Mouse (Mus musculus): ENCODE data around the gene Lta. TPM values are rescaled to one million over a fixed set of nuclear protein-coding genes. Genes with fewer than 3 reads are reported as not detected.
"Not testable (repeated sequence)": the region's sequence is repeated elsewhere in the genome, so short reads cannot be mapped to it uniquely, and the experiment has no call there.

Gene Lta
- polyA plus RNA-seq, 1 experiment from 2014 or later, result not detected

DNA sequence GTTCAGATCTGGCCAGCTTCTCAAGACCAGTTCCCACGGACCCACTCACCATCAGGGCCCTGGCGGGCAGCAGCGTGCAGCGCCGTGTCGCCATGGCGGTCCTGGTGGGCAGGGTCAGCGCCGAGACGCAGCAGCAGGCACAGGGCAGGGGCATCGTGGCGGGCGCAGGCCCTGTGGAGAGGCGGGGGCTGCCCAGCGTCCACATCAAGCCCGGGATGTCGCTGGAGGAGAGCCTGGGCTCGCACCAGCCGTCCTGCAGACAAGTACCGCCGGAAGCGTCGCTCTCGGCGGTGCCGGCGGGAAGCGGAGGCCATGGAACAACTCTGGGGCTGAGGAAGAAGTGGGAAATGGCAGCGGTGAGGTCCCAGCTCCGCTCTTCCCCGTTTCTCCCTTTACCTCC is 29.8 kb upstream of the Lta start:
- Histone ChIP-seq H3K4me1 (replicated peaks; ENCODE audit: insufficient read depth, low read length) (peaks cover 20% of the 10 kb centered on the region), H3K27me3 (ENCODE audit: insufficient read depth, low read length) (no peaks in the 10 kb centered on the region), H3K9me3 (replicated peaks; ENCODE audit: low read length) (no peaks in the 10 kb centered on the region), H3K4me2 (ENCODE audit: low read length) (peak overlapping the region; percentile 78), H3K9ac (ENCODE audit: low read depth, low read length) (peak overlapping the region; percentile 85), H3K4me3 (replicated peaks; ENCODE audit: low read depth, low read length) (peak overlapping the region; percentile 56), H3K36me3 (ENCODE audit: insufficient read depth, low read length) (peaks cover 7% of the 10 kb centered on the region; the same call in 1 of the 2 replicates), H3K27ac (peak overlapping the region; percentile 94)
- 9% methylated on average over 31 of the region's 31 CpGs for WGBS
- no peak for TF ChIP-seq CTCF (IDR thresholded peaks at IDR 0.05; ENCODE audit: low read depth)
- ATAC-seq (replicated peaks; ENCODE audit: low FRiP score, low read depth) (peak; percentile 8; the same call in 1 of the 2 replicates), DNase-seq (ENCODE audit: low spot score) (peak; percentile 65)

DNA sequence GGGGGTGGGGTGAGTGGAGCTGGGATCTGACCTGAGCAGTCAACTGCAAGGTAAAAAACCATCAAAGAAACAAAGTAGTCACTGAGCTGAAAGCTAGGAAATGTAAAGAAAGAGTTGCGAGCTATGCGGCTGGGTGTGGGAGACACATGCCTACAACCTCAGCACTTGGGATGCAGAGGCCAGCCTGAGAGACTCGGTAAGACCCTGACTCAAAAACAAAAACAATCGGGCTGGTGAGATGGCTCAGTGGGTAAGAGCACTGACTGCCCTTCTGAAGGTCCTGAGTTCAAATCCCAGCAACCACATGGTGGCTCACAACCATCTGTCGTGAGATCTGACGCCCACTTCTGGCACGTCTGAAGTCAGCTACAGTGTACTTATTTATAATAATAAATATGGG is 28.9 kb upstream of the Lta start:
- not testable (repeated sequence) for H3K4me3 ChIP-seq (replicated peaks; ENCODE audit: low read depth, low read length); DNase-seq (ENCODE audit: low spot score); H3K9ac ChIP-seq (ENCODE audit: low read depth, low read length); H3K9me3 ChIP-seq (replicated peaks; ENCODE audit: low read length); ATAC-seq (replicated peaks; ENCODE audit: low FRiP score, low read depth); H3K27me3 ChIP-seq (ENCODE audit: insufficient read depth, low read length)
- H3K36me3 ChIP-seq (ENCODE audit: insufficient read depth, low read length), result peaks cover 15% of the 10 kb centered on the region
- peaks cover 20% of the 10 kb centered on the region for H3K4me1 ChIP-seq (replicated peaks; ENCODE audit: insufficient read depth, low read length)
- peak overlapping the region; percentile 83; the same call in 1 of the 2 replicates for H3K27ac ChIP-seq
- WGBS, result 70% methylated on average over 7 of the region's 7 CpGs
- peak overlapping the region; percentile 78 for H3K4me2 ChIP-seq (ENCODE audit: low read length)

- 50% methylated on average over 18 of the region's 18 CpGs for WGBS
- H3K36me3 ChIP-seq (ENCODE audit: insufficient read depth, low read length), result peaks cover 21% of the 10 kb centered on the region
- peak within 1 kb of the TSS; percentile 78 for H3K4me2 ChIP-seq (ENCODE audit: low read length)
- DNase-seq (ENCODE audit: low spot score) (peak; percentile 62), ATAC-seq (replicated peaks; ENCODE audit: low FRiP score, low read depth) (no peak)
- H3K9ac ChIP-seq (ENCODE audit: low read depth, low read length), result 0 out of 2 replicates have a peak within 1 kb of the TSS, but pooled peaks have one; percentile 85
- peak within 1 kb of the TSS; percentile 56; the same call in 1 of the 2 replicates for H3K4me3 ChIP-seq (replicated peaks; ENCODE audit: low read depth, low read length)
- TF ChIP-seq CTCF (IDR thresholded peaks at IDR 0.05; ENCODE audit: low read depth), result no peak
- H3K4me1 ChIP-seq (replicated peaks; ENCODE audit: insufficient read depth, low read length), result peaks cover 20% of the 10 kb centered on the region
- H3K9me3 ChIP-seq (replicated peaks; ENCODE audit: low read length), result no peaks in the 10 kb centered on the region
- H3K27ac ChIP-seq, result peak within 1 kb of the TSS; percentile 94
- no peaks in the 10 kb centered on the region for H3K27me3 ChIP-seq (ENCODE audit: insufficient read depth, low read length)
Measured at GRCm38 (mm10) chr17:35233114-35233980, 28.2 kb upstream of the Lta start, which contains the start of gene Atp6v1g2. Atp6v1g2 (plus strand) TSS chr17:35233660.

DNA sequence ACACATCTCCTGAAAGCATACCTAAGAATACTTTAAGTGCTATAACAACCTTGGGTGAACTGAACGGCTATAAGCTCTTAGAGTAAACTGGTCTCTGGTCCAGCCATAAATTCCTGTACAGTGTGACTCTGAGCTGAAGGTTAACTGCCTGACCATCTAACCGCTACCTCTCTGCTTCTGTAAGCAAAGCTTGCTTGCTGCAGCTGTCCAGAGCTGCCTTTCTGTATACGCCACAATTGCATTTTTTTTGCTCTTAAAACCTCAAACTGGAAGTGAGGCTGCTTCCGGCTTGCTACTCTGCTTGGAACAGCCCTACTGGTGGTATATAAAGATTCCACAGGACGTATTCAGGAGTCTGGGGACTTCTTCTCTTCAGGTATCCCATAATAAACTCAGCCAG is 27.5 kb upstream of the Lta start:
- ATAC-seq (replicated peaks; ENCODE audit: low FRiP score, low read depth) (no peak), DNase-seq (ENCODE audit: low spot score) (peak; percentile 51)
- WGBS, result 48% methylated on average over 5 of the region's 5 CpGs
- no peaks in the 10 kb centered on the region for H3K9me3 ChIP-seq (replicated peaks; ENCODE audit: low read length)
- H3K9ac ChIP-seq (ENCODE audit: low read depth, low read length), result no peak overlapping the region
- H3K27ac ChIP-seq, result peak overlapping the region; percentile 83
- H3K27me3 ChIP-seq (ENCODE audit: insufficient read depth, low read length), result no peaks in the 10 kb centered on the region
- peaks cover 20% of the 10 kb centered on the region for H3K4me1 ChIP-seq (replicated peaks; ENCODE audit: insufficient read depth, low read length)
- peak overlapping the region; percentile 78 for H3K4me2 ChIP-seq (ENCODE audit: low read length)
- H3K4me3 ChIP-seq (replicated peaks; ENCODE audit: low read depth, low read length), result no peak overlapping the region
- TF ChIP-seq CTCF (IDR thresholded peaks at IDR 0.05; ENCODE audit: low read depth), result no peak
- peaks cover 23% of the 10 kb centered on the region for H3K36me3 ChIP-seq (ENCODE audit: insufficient read depth, low read length)

DNA sequence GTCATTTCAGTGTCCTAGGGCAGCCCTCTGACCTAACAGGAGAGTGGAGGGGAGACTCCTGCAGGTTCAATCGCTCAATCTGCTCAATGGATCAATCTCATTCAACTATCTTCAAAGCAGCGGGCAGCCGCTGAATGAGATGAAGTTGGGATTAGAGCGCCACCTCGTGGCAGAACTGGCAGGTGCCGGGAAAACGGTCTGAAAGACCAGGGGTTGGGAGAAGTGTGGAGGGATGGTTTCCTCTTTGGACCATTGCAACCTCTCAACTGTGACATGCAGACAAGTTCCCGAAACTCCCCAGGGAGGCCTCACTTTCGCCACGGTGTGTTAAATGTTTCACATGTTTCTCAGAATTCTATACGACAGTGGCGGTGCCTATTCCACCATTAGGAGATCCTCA is 26.9 kb upstream of the Lta start:
- peaks cover 29% of the 10 kb centered on the region for H3K36me3 ChIP-seq (ENCODE audit: insufficient read depth, low read length)
- H3K9ac ChIP-seq (ENCODE audit: low read depth, low read length), result no peak overlapping the region
- H3K27ac ChIP-seq, result peak overlapping the region; percentile 83; the same call in 1 of the 2 replicates
- H3K4me3 ChIP-seq (replicated peaks; ENCODE audit: low read depth, low read length), result no peak overlapping the region
- TF ChIP-seq CTCF (IDR thresholded peaks at IDR 0.05; ENCODE audit: low read depth), result peak; percentile 96
- DNase-seq (ENCODE audit: low spot score), result peak; percentile 91
- peak overlapping the region; percentile 21 for H3K4me2 ChIP-seq (ENCODE audit: low read length)
- 4% methylated on average over 12 of the region's 12 CpGs for WGBS
- peaks cover 20% of the 10 kb centered on the region for H3K4me1 ChIP-seq (replicated peaks; ENCODE audit: insufficient read depth, low read length)
- H3K9me3 ChIP-seq (replicated peaks; ENCODE audit: low read length), result no peaks in the 10 kb centered on the region
- ATAC-seq (replicated peaks; ENCODE audit: low FRiP score, low read depth), result no peak
- H3K27me3 ChIP-seq (ENCODE audit: insufficient read depth, low read length), result no peaks in the 10 kb centered on the region

- Histone ChIP-seq H3K27ac (no peak overlapping the region), H3K4me3 (replicated peaks; ENCODE audit: low read depth, low read length) (no peak overlapping the region), H3K4me1 (replicated peaks; ENCODE audit: insufficient read depth, low read length) (peaks cover 20% of the 10 kb centered on the region), H3K9ac (ENCODE audit: low read depth, low read length) (no peak overlapping the region), H3K9me3 (replicated peaks; ENCODE audit: low read length) (no peaks in the 10 kb centered on the region), H3K4me2 (ENCODE audit: low read length) (no peak overlapping the region), H3K36me3 (ENCODE audit: insufficient read depth, low read length) (peaks cover 30% of the 10 kb centered on the region), H3K27me3 (ENCODE audit: insufficient read depth, low read length) (no peaks in the 10 kb centered on the region)
- DNase-seq (ENCODE audit: low spot score) (no peak), ATAC-seq (replicated peaks; ENCODE audit: low FRiP score, low read depth) (no peak)
- WGBS, result 87% methylated on average over 10 of the region's 10 CpGs
- TF ChIP-seq CTCF (IDR thresholded peaks at IDR 0.05; ENCODE audit: low read depth), result no peak
Measured at GRCm38 (mm10) chr17:35231022-35231421, 25.9 kb upstream of the Lta start.

Measured in kidney, postnatal 0 days (tissue).